Mouse (Mus musculus): ENCODE data around the gene Gm21704. TPM values are rescaled to one million over a fixed set of nuclear protein-coding genes. Genes with fewer than 3 reads are reported as not detected.
A peak's percentile ranks its signal among the peaks of the same experiment; 100 is the strongest.
"Not testable (repeated sequence)": the region's sequence is repeated elsewhere in the genome, so short reads cannot be mapped to it uniquely, and the experiment has no call there.

Gene Gm21704
- total RNA-seq (2021) = not detected
- long read RNA-seq, experiment 1 = 0 reads
- long read RNA-seq, experiment 2 = 0 reads

DNA sequence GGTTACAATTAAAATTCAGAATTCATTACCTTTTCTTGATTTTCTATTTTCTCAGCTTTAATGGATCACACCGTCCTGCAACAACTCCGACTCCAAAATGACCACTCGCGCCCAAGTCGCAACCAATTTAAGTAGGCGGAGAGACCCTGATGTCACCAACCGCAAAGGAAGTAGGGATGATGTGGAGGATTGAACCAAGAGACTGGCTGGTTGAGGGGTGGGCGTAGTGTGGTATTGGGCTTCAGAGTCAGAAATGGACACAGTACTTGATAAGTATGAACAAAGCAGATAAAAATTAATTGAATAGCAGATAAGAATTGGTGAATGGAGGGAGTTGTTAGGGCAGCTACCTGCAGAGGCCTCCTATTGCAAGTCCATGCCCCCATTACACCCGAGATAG, at the start of gene Gm21704, which contains the start of gene Gm21708:
Gm21704 (minus strand) TSS at position 101 of the 400 bp plus-strand sequence.
Gm21708 (minus strand) TSS at position 101 of the 400 bp plus-strand sequence.
- DNase-seq (ENCODE audit: low spot score in 2 of 2); H3K27ac ChIP-seq: not testable (repeated sequence)

DNA sequence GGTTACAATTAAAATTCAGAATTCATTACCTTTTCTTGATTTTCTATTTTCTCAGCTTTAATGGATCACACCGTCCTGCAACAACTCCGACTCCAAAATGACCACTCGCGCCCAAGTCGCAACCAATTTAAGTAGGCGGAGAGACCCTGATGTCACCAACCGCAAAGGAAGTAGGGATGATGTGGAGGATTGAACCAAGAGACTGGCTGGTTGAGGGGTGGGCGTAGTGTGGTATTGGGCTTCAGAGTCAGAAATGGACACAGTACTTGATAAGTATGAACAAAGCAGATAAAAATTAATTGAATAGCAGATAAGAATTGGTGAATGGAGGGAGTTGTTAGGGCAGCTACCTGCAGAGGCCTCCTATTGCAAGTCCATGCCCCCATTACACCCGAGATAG, 64.7 kb downstream of the Gm21704 start, which contains the start of gene Gm21693:
Gm21693 (minus strand) TSS at position 101 of the 400 bp plus-strand sequence.
- DNase-seq (ENCODE audit: low spot score in 2 of 2); H3K4me3 ChIP-seq; H3K27ac ChIP-seq: not testable (repeated sequence)

More for the DNA sequence above, at the start of gene Gm21704, which contains the start of gene Gm21708:
- H3K4me3 ChIP-seq = not testable (repeated sequence)

GRCm38 (mm10) chrY:3340661-3341060, 69.3 kb downstream of the Gm21704 start:
- H3K4me3 ChIP-seq, H3K27ac ChIP-seq: not testable (repeated sequence)
- peak in 1 of 2 experiments; percentile 9 for DNase-seq (ENCODE audit: low spot score in 2 of 2)

Other genes with a start within 250 kb of the Gm21704 start
- not detected for gene Gm21677, start 103.7 kb downstream of the Gm21704 start, total RNA-seq (2021)
- not detected for gene Gm21693, start 64.8 kb downstream of the Gm21704 start, total RNA-seq (2021)
- gene Gm21708, start within 50 bp of the Gm21704 start, total RNA-seq (2021) = not detected

Data from layer of hippocampus, adult 2 months (tissue).